Mouse (Mus musculus): ENCODE data around the gene Scgb1b19. TPM values are rescaled to one million over a fixed set of nuclear protein-coding genes. Genes with fewer than 3 reads are reported as not detected.
"Not testable (repeated sequence)": the region's sequence is repeated elsewhere in the genome, so short reads cannot be mapped to it uniquely, and the experiment has no call there.

The Scgb1b19 gene
- polyA plus RNA-seq (2012; rRNA removed) = not detected in 2 replicates

DNA sequence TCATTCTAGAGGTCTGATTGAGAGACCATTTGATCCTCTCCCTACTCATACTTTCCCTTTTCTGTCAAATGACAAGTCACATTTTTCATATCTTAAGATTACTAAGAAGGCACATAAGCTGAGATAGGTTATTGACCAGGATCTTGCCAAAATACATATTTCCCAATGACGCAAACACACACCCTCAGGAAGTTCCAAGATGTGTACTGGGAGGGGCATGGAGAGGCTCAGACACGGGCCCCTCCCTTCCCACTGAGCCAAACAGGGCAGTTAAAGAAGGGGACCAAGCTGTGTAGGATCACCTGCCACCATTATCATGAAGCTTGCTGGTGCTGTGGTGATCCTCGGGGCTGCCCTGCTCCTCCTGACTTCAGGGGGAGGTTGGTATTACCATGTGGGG lies at the start of gene Scgb1b19:
Scgb1b19 (plus strand) TSS at position 301 of the 400 bp plus-strand sequence.
- H3K36me3 ChIP-seq (ENCODE audit: control insufficient read depth, insufficient read depth, low read length); H3K4me1 ChIP-seq (ENCODE audit: control insufficient read depth, insufficient read depth, insufficient read length); H3K4me3 ChIP-seq (ENCODE audit: extremely low read depth, insufficient read depth, insufficient read length); H3K27me3 ChIP-seq (ENCODE audit: control insufficient read depth, insufficient read depth, low read length); DNase-seq (ENCODE audit: low read depth in 1 of 2, low spot score in 2 of 2); H3K27ac ChIP-seq (ENCODE audit: insufficient read depth, low read length): not testable (repeated sequence)
- WGBS = 82% methylated on average over 2 of the region's 3 CpGs

DNA sequence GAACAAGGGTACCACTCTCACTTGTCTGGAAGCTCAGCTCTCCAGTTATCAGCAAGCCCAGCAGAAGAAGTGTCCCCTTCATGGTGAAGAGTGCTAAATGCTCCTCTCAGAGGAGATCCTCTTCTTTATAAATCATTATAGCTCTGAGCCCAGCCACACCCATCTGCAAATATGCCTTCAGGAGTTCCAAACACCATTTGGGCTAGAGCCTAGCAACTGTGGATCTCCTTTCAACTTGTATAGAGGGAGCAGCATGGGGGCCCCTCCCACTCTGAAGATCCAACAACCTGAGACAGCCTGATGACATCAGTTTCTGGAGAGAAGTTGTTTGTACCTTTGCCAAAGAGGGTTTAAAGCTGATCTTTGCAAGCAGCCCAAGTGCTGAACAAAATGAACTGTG lies 6.9 kb upstream of the Scgb1b19 start, which contains the start of gene Scgb2b19:
Scgb2b19 (minus strand) TSS at position 101 of the 400 bp plus-strand sequence.
- not testable (repeated sequence) for H3K27ac ChIP-seq (ENCODE audit: insufficient read depth, low read length); H3K27me3 ChIP-seq (ENCODE audit: control insufficient read depth, insufficient read depth, low read length); H3K4me1 ChIP-seq (ENCODE audit: control insufficient read depth, insufficient read depth, insufficient read length); H3K4me3 ChIP-seq (ENCODE audit: extremely low read depth, insufficient read depth, insufficient read length); DNase-seq (ENCODE audit: low read depth in 1 of 2, low spot score in 2 of 2); H3K36me3 ChIP-seq (ENCODE audit: control insufficient read depth, insufficient read depth, low read length)

Other genes with a start within 250 kb of the Scgb1b19 start
- gene Scgb2b17, start 230.7 kb upstream of the Scgb1b19 start, polyA plus RNA-seq (2012; rRNA removed) = not detected in 2 replicates
- gene Scgb1b17, start 223.8 kb upstream of the Scgb1b19 start, polyA plus RNA-seq (2012; rRNA removed) = not detected in 2 replicates
- gene Scgb2b18, start 113.4 kb upstream of the Scgb1b19 start, polyA plus RNA-seq (2012; rRNA removed) = not detected in 2 replicates
- not detected in 2 replicates for gene Scgb1b18, start 101.7 kb upstream of the Scgb1b19 start, polyA plus RNA-seq (2012; rRNA removed)
- gene Scgb2b19, start 7.0 kb upstream of the Scgb1b19 start, polyA plus RNA-seq (2012; rRNA removed) = not detected in 2 replicates
- not detected in 2 replicates for gene Scgb2b20, start 79.0 kb downstream of the Scgb1b19 start, polyA plus RNA-seq (2012; rRNA removed)
- not detected in 2 replicates for gene Scgb1b20, start 85.9 kb downstream of the Scgb1b19 start, polyA plus RNA-seq (2012; rRNA removed)
- gene Scgb2b21, start 233.2 kb downstream of the Scgb1b19 start, polyA plus RNA-seq (2012; rRNA removed) = not detected in 2 replicates

All from spleen, adult 2 months (tissue).